Mouse (Mus musculus) bone marrow, adult 2 months (tissue): Measurements from ENCODE around the gene Vmn1r198.

Experiments used
- CTCF ChIP-seq: fragments of 200-500 bp; IDR thresholded peaks from 2 replicates; pipeline ENCODE4 v1.5.1; 2011; ENCODE audit warnings: low read length, control low read depth; ENCODE audit not compliant: control insufficient read depth, insufficient read depth
- POLR2A ChIP-seq: fragments of 200-500 bp; IDR thresholded peaks from 2 replicates; pipeline ENCODE4 v1.6.1; 2011; ENCODE audit warnings: low read depth, mild to moderate bottlenecking, control low read depth, low read length, borderline replicate concordance; ENCODE audit not compliant: control insufficient read depth

DNA sequence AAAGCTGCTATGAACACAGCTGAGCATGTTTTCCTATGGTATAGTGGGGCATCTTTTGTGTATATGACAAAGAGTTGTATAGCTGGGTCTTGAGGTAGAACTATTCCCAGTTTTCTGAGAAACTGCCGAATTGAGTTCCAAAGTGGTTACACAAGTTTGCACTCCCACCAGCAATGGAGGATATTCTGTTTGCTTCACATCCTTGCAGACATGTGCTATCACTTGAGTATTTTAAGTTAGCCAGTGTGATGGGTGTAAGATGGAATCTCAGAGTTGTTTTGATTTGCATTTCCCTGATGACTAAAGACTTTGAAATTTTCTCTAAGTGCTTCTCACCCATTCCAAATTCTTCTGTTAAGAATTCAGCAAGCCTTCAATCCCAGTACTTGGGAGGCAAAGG is 14.6 kb upstream of the Vmn1r198 start:
- TF ChIP-seq CTCF (no peak), POLR2A (no peak)
